Mouse (Mus musculus): Measurements from ENCODE around the gene Gjb3. TPM values are rescaled to one million over a fixed set of nuclear protein-coding genes. Genes with fewer than 3 reads are reported as not detected.

The Gjb3 gene
- polyA plus RNA-seq, 1 experiment, result 2.0 TPM

DNA sequence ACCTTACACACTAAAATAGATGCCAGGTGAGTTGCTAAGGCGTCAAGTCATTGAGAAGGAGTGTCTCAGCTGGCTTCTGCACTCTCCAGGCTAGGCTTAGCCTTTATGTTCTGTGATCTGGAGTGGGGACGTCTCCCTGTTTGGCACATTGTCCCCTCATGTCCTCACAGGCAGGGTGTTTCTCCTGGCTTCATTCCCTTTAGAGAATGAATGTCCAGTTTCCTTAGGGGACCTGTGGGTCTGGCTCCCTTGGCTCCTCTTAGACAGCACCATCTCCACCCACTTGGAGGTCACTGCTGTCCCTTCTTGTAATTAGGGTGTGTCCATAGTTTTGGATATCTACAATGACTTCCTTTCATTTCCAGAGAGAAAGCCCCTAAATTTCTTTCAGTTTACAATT, 23.7 kb downstream of the Gjb3 start:
- no peak for DNase-seq
- Histone ChIP-seq H3K27ac (ENCODE audit: control insufficient read depth, insufficient read depth, low read length) (no peak overlapping the region), H3K4me3 (ENCODE audit: control insufficient read depth, insufficient read depth, low read length) (no peak overlapping the region), H3K4me1 (replicated peaks; ENCODE audit: control insufficient read depth, insufficient read depth, low read length) (no peaks in the 10 kb centered on the region), H3K36me3 (ENCODE audit: control insufficient read depth, insufficient read depth, low read length) (no peaks in the 10 kb centered on the region), H3K27me3 (ENCODE audit: control insufficient read depth, insufficient read depth, low read length) (no peaks in the 10 kb centered on the region)
- no peak for TF ChIP-seq CTCF (IDR thresholded peaks at IDR 0.05; ENCODE audit: borderline replicate concordance, control insufficient read depth, extremely low read depth, insufficient read depth, low read length, poor library complexity)
- no peak for TF ChIP-seq POLR2A (IDR thresholded peaks at IDR 0.05; ENCODE audit: control insufficient read depth, extremely low read depth, insufficient read depth, low read length, poor library complexity)
- WGBS, result 59% methylated on average over 2 of the region's 2 CpGs

DNA sequence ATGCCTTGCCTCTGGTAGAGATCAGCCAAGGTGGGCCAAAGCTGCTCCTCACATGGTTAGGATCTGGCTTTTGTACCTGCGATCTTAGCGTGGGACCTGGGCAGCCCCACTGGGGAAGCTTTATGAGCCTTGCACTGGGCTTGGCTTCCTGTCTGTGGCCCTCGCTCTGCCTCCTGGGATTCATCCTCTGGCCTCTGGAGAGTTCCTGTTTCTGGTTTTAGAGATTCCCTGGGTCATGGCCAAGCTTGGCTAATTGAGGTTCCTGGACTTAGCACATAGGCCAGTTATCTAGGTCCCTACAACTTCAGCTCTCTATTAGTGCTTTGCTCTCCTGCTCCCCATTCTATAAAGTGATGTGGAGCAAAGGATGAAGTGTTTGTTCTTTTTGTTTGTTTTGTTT, 26.8 kb downstream of the Gjb3 start:
- Histone ChIP-seq H3K4me3 (ENCODE audit: control insufficient read depth, insufficient read depth, low read length) (no peak overlapping the region), H3K27ac (ENCODE audit: control insufficient read depth, insufficient read depth, low read length) (no peak overlapping the region), H3K27me3 (ENCODE audit: control insufficient read depth, insufficient read depth, low read length) (no peaks in the 10 kb centered on the region), H3K36me3 (ENCODE audit: control insufficient read depth, insufficient read depth, low read length) (no peaks in the 10 kb centered on the region), H3K4me1 (replicated peaks; ENCODE audit: control insufficient read depth, insufficient read depth, low read length) (no peaks in the 10 kb centered on the region)
- no peak for DNase-seq
- no peak for TF ChIP-seq CTCF (IDR thresholded peaks at IDR 0.05; ENCODE audit: borderline replicate concordance, control insufficient read depth, extremely low read depth, insufficient read depth, low read length, poor library complexity)
- 59% methylated on average over 3 of the region's 3 CpGs for WGBS

GRCm38 (mm10) chr4:127300503-127300902, 30.1 kb downstream of the Gjb3 start:
- Histone ChIP-seq H3K36me3 (ENCODE audit: control insufficient read depth, insufficient read depth, low read length) (no peaks in the 10 kb centered on the region), H3K27ac (ENCODE audit: control insufficient read depth, insufficient read depth, low read length) (no peak overlapping the region), H3K4me3 (ENCODE audit: control insufficient read depth, insufficient read depth, low read length) (no peak overlapping the region), H3K4me1 (replicated peaks; ENCODE audit: control insufficient read depth, insufficient read depth, low read length) (no peaks in the 10 kb centered on the region), H3K27me3 (ENCODE audit: control insufficient read depth, insufficient read depth, low read length) (no peaks in the 10 kb centered on the region)
- 78% methylated on average over 5 of the region's 5 CpGs for WGBS
- TF ChIP-seq POLR2A (IDR thresholded peaks at IDR 0.05; ENCODE audit: control insufficient read depth, extremely low read depth, insufficient read depth, low read length, poor library complexity) (no peak), CTCF (IDR thresholded peaks at IDR 0.05; ENCODE audit: borderline replicate concordance, control insufficient read depth, extremely low read depth, insufficient read depth, low read length, poor library complexity) (no peak)
- no peak for DNase-seq

GRCm38 (mm10) chr4:127292631-127293030, 38.0 kb downstream of the Gjb3 start:
- Histone ChIP-seq H3K27ac (ENCODE audit: control insufficient read depth, insufficient read depth, low read length) (no peak overlapping the region), H3K4me1 (replicated peaks; ENCODE audit: control insufficient read depth, insufficient read depth, low read length) (no peaks in the 10 kb centered on the region), H3K27me3 (ENCODE audit: control insufficient read depth, insufficient read depth, low read length) (no peaks in the 10 kb centered on the region), H3K36me3 (ENCODE audit: control insufficient read depth, insufficient read depth, low read length) (no peaks in the 10 kb centered on the region), H3K4me3 (ENCODE audit: control insufficient read depth, insufficient read depth, low read length) (no peak overlapping the region)
- DNase-seq, result no peak
- TF ChIP-seq CTCF (IDR thresholded peaks at IDR 0.05; ENCODE audit: borderline replicate concordance, control insufficient read depth, extremely low read depth, insufficient read depth, low read length, poor library complexity) (no peak), POLR2A (IDR thresholded peaks at IDR 0.05; ENCODE audit: control insufficient read depth, extremely low read depth, insufficient read depth, low read length, poor library complexity) (no peak)
- 90% methylated on average over 5 of the region's 5 CpGs for WGBS

- Histone ChIP-seq H3K36me3 (ENCODE audit: control insufficient read depth, insufficient read depth, low read length) (no peaks in the 10 kb centered on the region), H3K4me1 (replicated peaks; ENCODE audit: control insufficient read depth, insufficient read depth, low read length) (no peaks in the 10 kb centered on the region), H3K27me3 (ENCODE audit: control insufficient read depth, insufficient read depth, low read length) (no peaks in the 10 kb centered on the region), H3K4me3 (ENCODE audit: control insufficient read depth, insufficient read depth, low read length) (no peak overlapping the region), H3K27ac (ENCODE audit: control insufficient read depth, insufficient read depth, low read length) (no peak overlapping the region)
- DNase-seq, result no peak
- TF ChIP-seq POLR2A (IDR thresholded peaks at IDR 0.05; ENCODE audit: control insufficient read depth, extremely low read depth, insufficient read depth, low read length, poor library complexity) (no peak), CTCF (IDR thresholded peaks at IDR 0.05; ENCODE audit: borderline replicate concordance, control insufficient read depth, extremely low read depth, insufficient read depth, low read length, poor library complexity) (no peak)
- 76% methylated on average over 6 of the region's 6 CpGs for WGBS
These were observed 41.5 kb downstream of the Gjb3 start for GRCm38 (mm10) chr4:127289039-127289548.

GRCm38 (mm10) chr4:127286907-127287306, 43.7 kb downstream of the Gjb3 start:
- no peak overlapping the region for H3K27ac ChIP-seq (ENCODE audit: control insufficient read depth, insufficient read depth, low read length)
- H3K4me1 ChIP-seq (replicated peaks; ENCODE audit: control insufficient read depth, insufficient read depth, low read length), result no peaks in the 10 kb centered on the region
- no peak overlapping the region for H3K4me3 ChIP-seq (ENCODE audit: control insufficient read depth, insufficient read depth, low read length)
- 57% methylated on average over 4 of the region's 4 CpGs for WGBS
- no peak for TF ChIP-seq POLR2A (IDR thresholded peaks at IDR 0.05; ENCODE audit: control insufficient read depth, extremely low read depth, insufficient read depth, low read length, poor library complexity)
- TF ChIP-seq CTCF (IDR thresholded peaks at IDR 0.05; ENCODE audit: borderline replicate concordance, control insufficient read depth, extremely low read depth, insufficient read depth, low read length, poor library complexity), result no peak
- no peaks in the 10 kb centered on the region for H3K27me3 ChIP-seq (ENCODE audit: control insufficient read depth, insufficient read depth, low read length)
- H3K36me3 ChIP-seq (ENCODE audit: control insufficient read depth, insufficient read depth, low read length), result no peaks in the 10 kb centered on the region
- DNase-seq, result no peak

- Histone ChIP-seq H3K36me3 (ENCODE audit: control insufficient read depth, insufficient read depth, low read length) (no peaks in the 10 kb centered on the region), H3K4me3 (ENCODE audit: control insufficient read depth, insufficient read depth, low read length) (no peak overlapping the region), H3K27me3 (ENCODE audit: control insufficient read depth, insufficient read depth, low read length) (no peaks in the 10 kb centered on the region), H3K4me1 (replicated peaks; ENCODE audit: control insufficient read depth, insufficient read depth, low read length) (no peaks in the 10 kb centered on the region; the same call in 1 of the 2 replicates), H3K27ac (ENCODE audit: control insufficient read depth, insufficient read depth, low read length) (no peak overlapping the region)
- TF ChIP-seq POLR2A (IDR thresholded peaks at IDR 0.05; ENCODE audit: control insufficient read depth, extremely low read depth, insufficient read depth, low read length, poor library complexity) (no peak), CTCF (IDR thresholded peaks at IDR 0.05; ENCODE audit: borderline replicate concordance, control insufficient read depth, extremely low read depth, insufficient read depth, low read length, poor library complexity) (no peak)
- DNase-seq, result no peak
- WGBS, result 83% methylated on average over 9 of the region's 9 CpGs
These were observed 51.4 kb downstream of the Gjb3 start for GRCm38 (mm10) chr4:127279241-127279640.

Data from thymus, adult 2 months (tissue).